Mouse (Mus musculus): ENCODE data around the gene Syt1.

DNA sequence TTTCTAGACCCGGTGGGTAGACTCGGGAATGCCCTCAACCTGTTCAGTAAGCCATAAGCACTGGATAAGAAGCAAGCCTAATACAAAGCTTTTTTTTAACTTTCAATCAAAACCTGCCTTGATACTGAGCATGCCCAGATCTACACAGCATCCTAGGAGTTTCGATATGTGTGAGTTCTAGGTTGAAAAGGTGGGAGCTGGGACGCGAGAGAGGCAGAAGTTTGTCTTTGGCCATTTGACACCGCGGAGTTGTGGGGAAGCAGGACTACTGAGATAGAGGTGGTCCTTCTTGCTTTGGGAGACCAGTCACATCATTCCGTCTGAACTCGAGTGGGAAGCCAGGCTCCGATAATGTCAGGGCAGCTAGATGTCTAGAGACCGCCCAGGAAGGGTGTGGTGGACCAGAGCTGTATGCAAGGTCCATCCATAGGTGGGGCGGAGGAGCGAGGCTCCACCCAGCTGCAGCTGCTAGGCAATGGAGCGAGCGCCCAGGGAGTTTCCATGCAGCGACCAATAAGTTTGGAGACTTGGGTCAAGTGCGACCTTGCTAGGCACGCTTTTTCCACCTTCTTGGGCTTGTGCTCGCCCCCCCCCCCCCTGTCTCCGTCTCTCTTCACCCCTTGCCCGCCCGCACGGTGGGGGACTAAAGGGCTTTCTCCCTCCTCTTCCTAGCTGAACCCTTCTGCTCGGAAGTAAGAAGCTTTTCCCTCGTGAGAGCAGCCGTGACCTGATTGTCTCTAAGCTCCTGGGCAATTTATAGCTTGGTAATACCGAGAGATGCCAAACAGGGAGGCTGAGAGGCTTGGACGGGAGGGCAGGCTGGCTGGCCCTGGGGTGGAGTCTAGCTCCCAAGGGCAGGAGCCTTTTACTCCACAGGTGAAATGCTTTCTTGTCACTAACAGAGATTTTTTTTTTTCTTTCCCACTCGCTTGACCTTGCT, 714 bp upstream of the Syt1 start:
- TF ChIP-seq GATA1 (IDR thresholded peaks at IDR 0.05; ENCODE audit: low read length) (no peak), TAL1 (IDR thresholded peaks at IDR 0.05; ENCODE audit: low read length) (no peak)

All from erythroblast, embryonic 14.5 days (primary cell).